Mouse (Mus musculus) activated CD4-positive, CD25-positive, alpha-beta regulatory T cell, adult 4 months (primary cell): ENCODE measurements around the gene Eno2. TPM values are rescaled to one million over a fixed set of nuclear protein-coding genes. Genes with fewer than 3 reads are reported as not detected.
"Not testable (repeated sequence)": the region's sequence is repeated elsewhere in the genome, so short reads cannot be mapped to it uniquely, and the experiment has no call there.

Experiments
- ATAC-seq: one replicate; pipeline ENCODE4 v1.8.0; 2017
- polyA plus RNA-seq, 2 experiments: library from polyadenylated mRNA; unstranded; fragments of 100-300 nt; shearing (Covaris generic); gene quantifications; one replicate each; pipeline ENCODE4 v1.2.1; 2017

Gene Eno2
- polyA plus RNA-seq, 2 experiments from 2014 or later, result 4.4 to 4.7 TPM

GRCm38 (mm10) chr6:124805341-124806321 lies 36.2 kb upstream of the Eno2 start:
- peak; percentile 75 for ATAC-seq

DNA sequence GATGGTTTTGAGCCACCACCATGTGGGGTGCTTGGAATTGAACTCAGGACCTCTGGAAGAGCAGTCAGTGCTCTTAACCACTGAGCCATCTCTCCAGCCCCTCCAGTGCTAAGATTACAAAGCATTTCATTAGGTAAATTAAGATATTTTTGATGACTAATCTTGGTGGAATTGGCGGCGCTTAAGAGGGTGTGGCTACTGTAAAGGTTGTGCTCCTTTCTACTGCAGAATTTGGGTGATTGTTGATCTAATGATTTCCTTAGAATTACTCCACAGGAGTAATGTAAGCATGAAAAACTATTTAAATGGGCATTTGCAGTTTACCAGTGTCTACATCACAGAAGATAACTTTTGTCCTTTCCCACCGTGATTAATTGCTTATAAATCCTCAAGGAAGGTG lies 34.9 kb upstream of the Eno2 start:
- ATAC-seq, result no peak

- ATAC-seq, result not testable (repeated sequence)
Observed at GRCm38 (mm10) chr6:124803691-124804090, 34.2 kb upstream of the Eno2 start.

- ATAC-seq, result no peak
Observed at GRCm38 (mm10) chr6:124803061-124803460, 33.6 kb upstream of the Eno2 start.

DNA sequence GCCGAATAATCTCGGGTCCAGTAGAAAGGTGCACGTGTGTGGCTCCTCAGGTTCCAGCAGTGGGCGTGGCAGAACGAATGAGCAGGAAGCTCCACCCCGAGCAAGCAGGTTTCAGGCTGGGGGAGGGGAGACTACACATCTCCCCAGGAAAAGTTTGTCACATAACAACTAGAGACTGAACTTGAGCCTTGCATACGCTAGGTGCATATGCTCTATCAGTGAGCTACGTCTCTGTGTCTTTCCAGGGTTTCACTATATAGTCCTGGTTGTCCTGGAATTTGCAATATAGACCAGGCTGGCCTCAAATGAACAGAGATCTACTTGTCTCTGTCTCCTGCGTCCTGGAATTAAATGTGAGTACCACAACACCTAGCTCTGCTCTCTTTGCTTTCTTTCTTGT lies 32.9 kb upstream of the Eno2 start:
- ATAC-seq, result not testable (repeated sequence)

GRCm38 (mm10) chr6:124796200-124796599 lies 26.7 kb upstream of the Eno2 start:
- no peak for ATAC-seq

DNA sequence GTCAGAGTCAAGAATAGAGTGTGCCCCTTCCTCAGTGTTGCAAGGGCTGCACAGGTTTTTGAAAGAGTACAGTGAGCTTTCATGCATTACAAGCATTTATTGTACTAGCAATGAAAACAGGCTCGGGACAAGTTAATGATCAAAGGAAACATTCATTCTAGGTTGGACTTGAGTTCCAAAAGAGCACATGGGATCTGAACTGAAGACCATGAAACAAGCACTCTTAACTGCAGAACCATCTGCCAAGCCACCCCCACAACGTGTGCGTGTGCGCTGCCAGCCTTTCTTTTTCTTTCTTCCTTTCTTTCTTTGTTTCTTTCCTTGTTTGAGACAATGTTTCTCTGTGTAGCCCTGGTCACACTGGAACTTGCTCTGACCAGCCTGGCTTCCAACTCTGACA lies 26.3 kb upstream of the Eno2 start:
- no peak for ATAC-seq

- no peak for ATAC-seq
Observed at GRCm38 (mm10) chr6:124791911-124792310, 22.4 kb upstream of the Eno2 start.

DNA sequence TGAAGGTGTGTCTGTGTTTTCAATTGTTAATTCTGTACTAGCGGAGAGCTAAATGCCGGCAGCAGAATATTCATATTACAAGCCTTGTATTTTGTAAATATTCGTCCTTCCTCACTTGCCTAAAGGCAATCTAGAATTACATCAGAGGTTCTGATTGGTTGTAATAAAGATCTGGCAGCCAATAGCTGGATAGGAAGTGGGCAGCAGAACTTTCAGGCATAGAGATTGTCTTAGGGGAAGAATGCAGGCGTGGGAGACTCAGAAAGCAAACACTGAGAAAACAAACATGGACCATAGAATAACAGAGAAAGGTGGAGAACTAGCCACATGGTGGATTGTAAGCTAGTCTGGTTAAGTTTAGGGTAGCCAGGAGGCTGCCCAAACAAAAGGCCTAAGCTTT lies 20.6 kb upstream of the Eno2 start:
- no peak for ATAC-seq

DNA sequence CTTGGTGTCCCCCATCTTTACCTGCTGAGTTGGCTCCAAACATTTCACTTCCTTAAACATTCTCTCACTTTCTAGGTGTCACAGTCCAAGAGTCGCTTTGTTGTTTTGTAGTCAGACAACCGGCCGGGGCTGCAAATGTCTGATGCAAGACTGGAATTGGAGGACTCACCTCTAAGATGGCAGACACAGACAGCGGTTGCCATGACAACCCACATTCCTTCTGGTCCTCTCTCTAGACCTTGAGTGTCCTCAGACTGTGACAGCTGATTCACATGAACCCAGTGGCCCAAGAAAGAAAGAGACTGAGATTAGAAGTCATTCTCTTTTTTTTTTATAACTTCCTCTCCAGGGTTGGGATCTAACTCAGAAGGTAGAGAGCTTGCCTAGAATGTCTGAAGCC lies 20.0 kb upstream of the Eno2 start:
- ATAC-seq, result no peak

- no peak for ATAC-seq
Observed at GRCm38 (mm10) chr6:124787722-124788121, 18.2 kb upstream of the Eno2 start.

GRCm38 (mm10) chr6:124786756-124787420 lies 17.4 kb upstream of the Eno2 start:
- no peak for ATAC-seq

- peak; percentile 63 for ATAC-seq
Observed at GRCm38 (mm10) chr6:124782436-124782835, 13.0 kb upstream of the Eno2 start.

DNA sequence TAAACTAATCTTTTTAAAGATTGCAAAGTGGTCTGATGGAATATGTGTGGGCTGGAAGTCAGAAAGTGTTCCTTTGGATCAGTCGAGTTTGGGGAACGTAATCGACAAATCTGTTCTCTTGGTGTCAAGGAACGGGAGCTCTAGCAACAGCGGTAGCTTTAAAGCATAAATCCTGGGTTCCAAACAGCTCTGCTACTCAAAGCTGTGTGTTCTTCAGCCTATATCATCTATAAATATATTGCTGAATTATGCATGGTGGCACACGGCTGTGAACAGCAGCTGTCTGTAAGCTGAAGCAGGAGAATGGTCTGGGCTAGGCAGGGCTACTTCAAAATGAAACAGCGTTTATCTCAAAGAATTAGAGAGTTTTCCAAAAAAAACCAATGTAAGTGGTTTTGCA lies 11.4 kb upstream of the Eno2 start:
- ATAC-seq, result no peak

DNA sequence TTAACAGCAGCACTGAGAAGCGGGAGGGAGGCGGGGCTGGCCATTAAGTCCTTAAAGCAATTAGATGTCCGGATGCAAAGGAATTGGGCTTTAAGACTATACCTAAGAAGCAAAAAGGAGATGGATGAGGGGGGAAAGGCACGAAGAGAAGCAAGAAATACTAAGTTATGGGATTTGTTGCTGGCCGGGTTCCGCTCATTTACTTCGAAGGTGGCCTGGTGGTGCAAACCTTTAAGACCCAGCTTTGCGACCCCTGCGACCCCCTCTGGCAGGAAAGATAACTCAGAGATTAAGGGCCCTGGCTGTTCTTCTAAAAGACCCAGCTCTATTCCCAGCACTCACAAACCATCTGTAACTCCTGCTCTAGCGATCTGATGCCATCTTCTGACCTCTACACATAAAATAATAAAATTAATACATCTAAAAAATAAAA lies 10.5 kb upstream of the Eno2 start:
- ATAC-seq, result peak; percentile 23

GRCm38 (mm10) chr6:124779222-124779983 lies 9.9 kb upstream of the Eno2 start, which contains the start of gene Lrrc23:
TSS of gene Lrrc23 (minus strand) at chr6:124779727.
- peak; percentile 92 for ATAC-seq

GRCm38 (mm10) chr6:124770511-124770910 lies 1.0 kb upstream of the Eno2 start:
- no peak for ATAC-seq

DNA sequence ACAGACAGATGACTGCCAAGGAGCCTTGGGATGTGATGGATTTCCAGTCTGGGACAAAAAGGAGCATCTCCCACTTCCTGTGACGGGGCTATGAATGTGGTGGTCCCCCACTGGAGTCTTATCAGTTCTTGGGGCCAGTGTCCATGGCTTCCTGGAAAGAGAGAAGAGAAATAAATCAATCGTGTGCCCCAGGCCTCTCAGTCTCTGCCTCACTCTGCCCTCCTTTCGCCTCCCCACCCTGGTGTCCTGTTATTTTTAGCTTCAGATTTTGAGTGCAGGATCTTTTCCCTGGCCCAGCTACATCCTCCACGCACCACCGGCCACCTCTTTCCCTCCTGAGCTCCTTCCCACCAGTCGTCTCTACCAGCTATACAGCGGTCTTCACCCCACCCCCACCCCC lies 540 bp upstream of the Eno2 start:
- no peak for ATAC-seq

GRCm38 (mm10) chr6:124768704-124769044 lies 799 bp downstream of the Eno2 start:
- ATAC-seq, result peak; percentile 12

- peak; percentile 11 for ATAC-seq
Observed at GRCm38 (mm10) chr6:124767920-124768703, 1.4 kb downstream of the Eno2 start.

DNA sequence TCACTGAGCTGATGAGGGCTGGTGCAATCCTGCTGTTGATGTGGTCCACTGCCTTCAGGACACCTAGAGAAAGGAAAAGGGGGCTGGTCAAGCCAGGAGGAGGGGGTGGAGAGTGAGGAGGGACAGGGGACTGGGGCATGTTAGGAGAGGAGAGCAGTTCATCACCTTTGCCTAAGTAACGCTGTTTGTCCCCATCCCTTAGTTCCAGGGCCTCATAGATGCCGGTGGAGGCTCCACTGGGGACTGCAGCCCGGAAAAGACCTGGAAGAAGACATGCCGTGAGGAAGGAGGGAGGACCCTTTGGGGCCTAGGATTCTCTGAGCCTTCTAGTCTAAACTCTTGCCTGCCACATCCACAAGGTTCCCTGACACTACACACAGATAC lies 1.9 kb downstream of the Eno2 start:
- ATAC-seq, result no peak

DNA sequence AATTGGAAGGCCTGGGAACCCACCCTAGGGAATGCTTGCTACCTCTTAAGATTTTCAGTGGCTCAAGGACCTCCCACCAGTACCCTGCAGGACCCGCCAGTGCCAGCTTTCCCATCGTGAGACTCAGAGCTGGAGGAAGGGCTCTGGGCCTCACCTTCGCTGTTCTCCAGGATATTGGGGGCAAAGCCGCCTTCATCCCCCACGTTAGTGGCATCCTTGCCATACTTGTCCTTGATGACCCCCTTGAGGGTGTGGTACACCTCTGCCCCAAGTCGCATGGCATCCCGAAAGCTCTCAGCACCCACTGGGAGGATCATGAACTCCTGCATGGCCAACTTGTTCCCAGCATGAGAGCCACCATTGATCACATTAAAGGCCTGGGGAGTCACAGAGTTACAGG lies 3.5 kb downstream of the Eno2 start:
- no peak for ATAC-seq
